Mouse (Mus musculus): ENCODE data around the gene Ddc.

- TF ChIP-seq MEF2A (IDR thresholded peaks at IDR 0.05; ENCODE audit: borderline replicate concordance, low read depth, low read length) (no peak), POLR2AphosphoS2 (IDR thresholded peaks at IDR 0.05; ENCODE audit: low read depth, low read length) (no peak), ETS1 (conservative IDR thresholded peaks at IDR 0.05; ENCODE audit: low read depth, low read length) (no peak), HCFC1 (IDR thresholded peaks at IDR 0.05; ENCODE audit: low read depth, low read length) (no peak), MYC (IDR thresholded peaks at IDR 0.05; ENCODE audit: low read depth, low read length) (no peak), POLR2A (IDR thresholded peaks at IDR 0.05; ENCODE audit: low read depth, low read length) (no peak), CTCF (conservative IDR thresholded peaks at IDR 0.05 in 1 of 2, IDR thresholded peaks at IDR 0.05 in 1 of 2; ENCODE audit: low read depth in 2 of 2, low read length in 2 of 2) (no peak), CHD1 (IDR thresholded peaks at IDR 0.05; ENCODE audit: low read depth, low read length) (no peak), EP300 (IDR thresholded peaks at IDR 0.05; ENCODE audit: low read length) (no peak), TCF12 (IDR thresholded peaks at IDR 0.05; ENCODE audit: low read depth, low read length) (no peak), ZMIZ1 (IDR thresholded peaks at IDR 0.05; ENCODE audit: low read depth, low read length) (no peak), JUND (conservative IDR thresholded peaks at IDR 0.05; ENCODE audit: low read depth, low read length) (no peak)
Observed at GRCm38 (mm10) chr11:11831526-11831925, 66.4 kb downstream of the Ddc start.

Measured in CH12.LX (cell line).